Mouse (Mus musculus): ENCODE results near the gene Krtap5-2. TPM values are rescaled to one million over a fixed set of nuclear protein-coding genes. Genes with fewer than 3 reads are reported as not detected.
"Not testable (repeated sequence)": the region's sequence is repeated elsewhere in the genome, so short reads cannot be mapped to it uniquely, and the experiment has no call there.

Krtap5-2 gene
- total RNA-seq, 2 experiments from 2014 or later, result not detected

DNA sequence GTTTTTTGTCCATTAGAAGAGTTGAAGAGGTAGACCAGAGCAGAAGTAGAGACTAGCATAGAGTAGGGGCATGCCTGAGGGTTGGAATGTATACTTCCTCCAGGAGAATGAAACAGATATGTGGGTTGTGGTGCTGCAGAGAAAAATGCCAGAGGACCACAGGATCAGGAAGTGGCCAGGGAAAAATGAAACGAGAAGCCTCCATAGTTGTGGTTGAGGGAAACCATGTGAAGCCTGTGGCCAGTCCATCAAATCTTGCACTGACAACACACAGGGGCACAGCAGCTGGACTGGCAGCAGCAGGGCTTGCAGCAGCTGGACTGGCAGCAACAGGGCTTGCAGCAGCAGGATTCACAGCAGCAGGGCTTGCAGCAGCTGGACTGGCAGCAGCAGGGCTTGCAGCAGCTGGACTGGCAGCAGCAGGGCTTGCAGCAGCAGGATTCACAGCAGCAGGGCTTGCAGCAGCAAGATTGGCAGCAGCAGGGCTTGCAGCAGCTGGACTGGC is 32.2 kb downstream of the Krtap5-2 start:
- DNase-seq; intact Hi-C loops (cut with DNase I): not testable (repeated sequence)

DNA sequence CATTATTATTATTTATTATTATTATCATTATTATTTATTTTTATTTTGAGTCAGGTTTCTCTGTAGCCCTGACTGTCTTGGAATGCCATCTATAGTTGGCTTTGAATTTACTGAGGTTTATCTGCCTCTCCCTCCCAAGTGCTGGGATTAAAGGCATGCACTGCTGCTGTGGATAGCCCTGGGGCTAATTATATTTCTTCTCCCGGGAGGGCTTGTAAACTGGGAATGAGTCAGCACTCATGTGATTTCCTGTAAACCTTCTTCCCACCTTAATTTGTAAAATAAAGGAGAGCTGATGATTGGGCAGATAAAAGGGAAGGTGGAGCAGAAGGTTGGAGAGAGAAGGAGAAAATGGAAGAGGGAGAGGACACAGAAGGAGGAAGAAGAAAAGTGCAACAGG is 35.1 kb downstream of the Krtap5-2 start:
- no peak for DNase-seq
- intact Hi-C loops (cut with DNase I), result no loop called here

DNA sequence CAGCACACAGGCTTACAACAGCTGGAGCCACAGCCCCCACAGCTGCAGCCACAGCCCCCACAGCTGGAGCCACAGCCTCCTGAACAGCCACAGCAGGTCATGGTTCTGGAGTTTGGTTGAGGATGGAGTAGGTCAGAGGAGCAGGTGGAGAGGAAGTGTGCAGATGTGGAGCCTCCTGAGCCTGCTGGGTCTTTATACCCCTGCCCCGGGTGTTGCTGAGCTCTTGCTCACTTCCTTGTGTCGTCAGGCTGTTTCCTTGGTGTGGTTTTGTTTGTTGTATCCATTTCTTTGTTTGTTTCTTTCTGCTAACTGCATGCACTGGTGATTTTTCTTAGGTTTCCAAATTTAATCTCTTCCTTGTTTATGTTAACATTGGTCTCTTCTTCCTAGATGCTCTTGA is 39.9 kb downstream of the Krtap5-2 start, which contains the start of gene Gm39115:
Gene Gm39115 (minus strand): TSS at position 101 of the 400 bp plus-strand sequence.
- DNase-seq; intact Hi-C loops (cut with DNase I): not testable (repeated sequence)

DNA sequence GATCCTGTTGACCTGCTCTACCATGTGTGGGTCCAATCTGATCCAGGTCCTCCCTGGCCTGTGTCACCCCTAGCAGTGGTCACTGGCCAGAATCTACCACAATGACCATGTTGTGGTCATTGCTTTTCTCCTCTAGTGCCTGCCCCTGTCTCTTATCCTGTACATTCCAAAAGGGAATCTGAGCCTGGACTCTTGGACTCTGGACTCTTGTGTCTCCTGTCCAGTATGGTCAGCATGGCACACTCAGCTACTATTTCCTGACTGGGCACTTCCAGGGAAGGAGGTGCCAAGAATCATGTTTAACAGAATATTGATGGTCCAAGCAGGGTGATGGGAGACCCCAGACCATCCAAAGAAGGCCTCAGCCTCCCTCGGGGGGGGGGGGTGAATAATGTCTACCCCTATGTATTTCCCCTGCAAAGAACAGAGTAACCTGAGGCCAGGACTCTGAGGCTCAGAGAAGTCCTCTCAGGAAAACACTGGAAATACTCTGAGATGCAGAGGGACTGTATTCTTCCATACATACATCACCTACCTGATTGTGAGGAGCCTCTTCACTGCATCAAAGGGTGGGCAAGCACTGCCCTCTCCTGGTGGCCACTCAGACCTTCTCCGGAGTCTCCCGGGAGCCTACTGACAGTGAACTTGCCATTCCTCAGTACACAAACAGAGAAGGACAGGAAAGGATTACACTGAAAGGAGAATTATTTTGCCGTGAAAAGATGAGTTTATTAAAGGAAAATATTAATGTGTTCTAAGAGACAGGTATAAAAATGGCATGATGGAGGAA is 41.4 kb downstream of the Krtap5-2 start:
- DNase-seq, result peak; percentile 17 to 32
- intact Hi-C loops (cut with DNase I), result no loop called here

DNA sequence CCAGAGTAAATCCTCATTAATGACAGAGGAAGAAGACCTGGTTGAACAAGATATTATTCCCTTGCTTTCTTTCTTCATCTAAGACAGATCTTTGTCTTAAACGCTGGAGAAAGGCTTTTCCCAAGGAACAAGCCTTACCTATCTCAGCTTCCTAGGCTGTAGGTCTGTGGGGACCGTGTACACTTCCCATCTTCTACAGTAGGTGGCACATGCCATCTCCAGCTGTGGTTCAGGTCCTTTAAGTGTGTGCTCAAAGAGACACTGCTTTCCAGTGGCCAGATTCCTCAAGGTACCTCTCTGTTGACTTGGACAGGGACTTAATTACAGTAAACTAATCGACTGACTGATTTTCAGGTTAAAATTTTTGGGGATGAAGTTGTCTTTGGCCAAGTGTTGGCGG is 47.0 kb downstream of the Krtap5-2 start:
- intact Hi-C loops (cut with DNase I), result no loop called here
- no peak for DNase-seq

Other genes starting within 250 kb of the Krtap5-2 start
- gene Brsk2, start 226.3 kb downstream of the Krtap5-2 start, total RNA-seq (2021), result under 1 TPM; 0.29 to 0.50 TPM
- gene Mob2, start 114.9 kb downstream of the Krtap5-2 start, total RNA-seq (2021), result 10 to 100 TPM; 39.4 to 43.2 TPM
- 10 to 100 TPM; 28.0 to 30.0 TPM for gene Dusp8, start 80.2 kb downstream of the Krtap5-2 start, total RNA-seq (2021)
- gene Gm45618, start 55.3 kb downstream of the Krtap5-2 start, total RNA-seq (2021), result not detected
- gene Gm39115, start 40.0 kb downstream of the Krtap5-2 start, total RNA-seq (2021), result not detected
- gene Gm45337, start 31.4 kb downstream of the Krtap5-2 start, total RNA-seq (2021), result not detected
- gene Gm29735, start 18.9 kb downstream of the Krtap5-2 start, total RNA-seq (2021), result not detected
- not detected for gene Gm4553, start 10.3 kb downstream of the Krtap5-2 start, total RNA-seq (2021)
- gene Gm10153, start 14.4 kb upstream of the Krtap5-2 start, total RNA-seq (2021), result not detected
- gene Krtap5-3, start 25.4 kb upstream of the Krtap5-2 start, total RNA-seq (2021), result not detected
- gene Gm7579, start 35.9 kb upstream of the Krtap5-2 start, total RNA-seq (2021), result not detected
- not detected for gene Krtap5-5, start 54.0 kb upstream of the Krtap5-2 start, total RNA-seq (2021)
- not detected for gene Gm40460, start 65.1 kb upstream of the Krtap5-2 start, total RNA-seq (2021)
- gene Gm2431, start 82.3 kb upstream of the Krtap5-2 start, total RNA-seq (2021), result not detected
- gene Gm4559, start 98.4 kb upstream of the Krtap5-2 start, total RNA-seq (2021), result not detected
- not detected for gene Krtap5-1, start 121.1 kb upstream of the Krtap5-2 start, total RNA-seq (2021)
- not detected for gene Krtap5-4, start 127.5 kb upstream of the Krtap5-2 start, total RNA-seq (2021)
- 1 to 10 TPM; 1.0 to 1.1 TPM for gene Ifitm10, start 197.7 kb upstream of the Krtap5-2 start, total RNA-seq (2021)
- gene Gm49369, start 206.7 kb upstream of the Krtap5-2 start, total RNA-seq (2021), result 1 to 10 TPM; 1.7 to 5.1 TPM
- gene Ctsd, start 212.0 kb upstream of the Krtap5-2 start, total RNA-seq (2021), result 100 to 1,000 TPM; 501 to 525 TPM